Mouse (Mus musculus) granulocyte monocyte progenitor cell, adult 5-6 weeks (primary cell): ENCODE data around the gene Olfr1350. TPM values are rescaled to one million over a fixed set of nuclear protein-coding genes. Genes with fewer than 3 reads are reported as not detected.
"Not testable (repeated sequence)": the region's sequence is repeated elsewhere in the genome, so short reads cannot be mapped to it uniquely, and the experiment has no call there.

Experiments
- ATAC-seq: replicated peaks from 2 replicates; pipeline ENCODE4 v1.8.0; 2016; ENCODE audit warnings: mild to moderate bottlenecking, moderate TSS enrichment, inconsistent platforms; ENCODE audit not compliant: poor library complexity, severe bottlenecking
- total RNA-seq, 2 experiments: library from RNA; stranded (forward) in 1 of 2; stranded (reverse) in 1 of 2; fragments of 200-712, 200-1000 nt in 1 of 2; fragments of >200 nt in 1 of 2; fragmentation: Nextera tagmentation in 1 of 2; gene quantifications; 2 replicates each; pipeline ENCODE4 v1.2.3; 2014 to 2017

The Olfr1350 gene
- total RNA-seq (2014; fragmentation: Nextera tagmentation) (not detected in 2 replicates), total RNA-seq (2017) (not detected in 2 replicates)

DNA sequence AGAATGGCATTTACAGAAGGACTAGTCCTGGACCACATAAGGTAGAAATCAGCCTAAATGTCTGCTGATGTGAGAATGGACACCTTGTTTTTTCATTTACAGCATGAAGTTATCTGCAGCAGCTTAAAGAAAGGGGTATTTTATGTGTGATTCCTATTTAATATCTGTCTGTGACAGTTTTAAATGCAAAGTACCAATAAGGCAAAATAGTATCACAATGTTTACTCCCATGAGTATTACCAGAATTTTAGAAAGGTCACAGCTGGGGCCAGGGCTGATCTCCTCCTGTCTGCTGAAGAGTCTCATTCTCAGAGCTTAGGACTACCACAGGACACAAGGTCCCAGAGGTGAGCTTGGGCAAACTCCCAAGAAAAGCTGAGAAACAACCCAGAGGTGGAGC, at the start of gene Olfr1350:
Olfr1350 (plus strand) TSS at position 301 of the 400 bp plus-strand sequence.
- ATAC-seq: no peak

DNA sequence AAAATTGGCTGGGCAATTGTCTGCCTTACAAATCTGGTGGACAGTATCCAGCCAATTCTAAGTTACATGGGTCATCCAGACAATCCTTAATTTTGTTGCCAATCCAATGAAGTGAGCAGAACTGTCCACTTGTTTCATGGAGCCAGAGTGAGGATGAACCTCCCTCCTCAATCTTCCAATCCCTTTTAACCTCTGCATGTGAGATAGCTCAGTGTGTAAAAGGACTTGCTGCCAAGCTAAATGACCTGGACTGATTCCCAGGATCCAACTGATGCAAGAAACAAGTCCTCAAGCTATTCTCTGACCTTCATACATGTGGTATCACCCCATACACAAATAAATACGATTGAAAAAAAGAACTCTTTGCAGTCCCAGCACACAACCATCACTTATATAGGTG, 43.0 kb upstream of the Olfr1350 start:
- no peak for ATAC-seq

DNA sequence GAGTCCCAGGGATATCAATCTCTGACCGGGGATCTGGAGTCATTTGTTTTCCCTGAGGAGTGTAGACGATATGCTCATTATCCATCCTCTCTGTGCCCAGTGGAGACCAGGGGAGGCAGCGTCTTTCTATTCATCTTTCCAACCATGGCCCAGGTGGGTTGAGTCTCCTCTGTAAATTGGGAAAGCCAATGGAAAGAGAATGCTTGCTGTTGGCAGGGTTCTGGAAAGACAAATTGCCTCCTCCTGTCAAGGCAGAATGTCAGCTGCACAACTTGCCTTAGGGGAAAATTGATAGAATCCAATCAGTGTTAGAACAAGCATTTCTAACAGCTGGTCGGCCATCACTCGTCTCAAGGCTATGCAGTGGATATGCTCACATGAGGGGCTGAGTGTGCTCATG, 41.8 kb upstream of the Olfr1350 start, which contains the start of gene Olfr1349:
Olfr1349 (minus strand) TSS at position 101 of the 400 bp plus-strand sequence.
- no peak for ATAC-seq

DNA sequence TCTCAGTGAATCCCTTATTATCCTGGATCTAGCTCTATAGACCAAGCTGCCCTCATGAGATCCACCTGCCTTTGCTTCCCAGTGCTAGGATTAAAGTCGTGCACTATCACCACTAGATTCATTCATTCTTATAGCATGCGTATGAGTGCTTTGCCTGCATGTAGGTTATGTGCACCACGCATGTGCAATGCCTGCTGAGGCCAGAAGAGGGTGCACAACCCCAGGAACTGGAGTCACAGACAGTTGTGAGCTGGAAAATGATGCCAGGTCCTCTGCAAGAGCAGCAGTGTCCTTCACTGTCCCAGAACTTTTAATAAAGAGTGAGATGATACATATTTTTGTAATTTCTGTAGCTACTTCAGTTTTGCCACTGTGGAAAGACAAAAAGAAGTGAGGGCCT, 39.6 kb upstream of the Olfr1350 start:
- ATAC-seq: no peak

DNA sequence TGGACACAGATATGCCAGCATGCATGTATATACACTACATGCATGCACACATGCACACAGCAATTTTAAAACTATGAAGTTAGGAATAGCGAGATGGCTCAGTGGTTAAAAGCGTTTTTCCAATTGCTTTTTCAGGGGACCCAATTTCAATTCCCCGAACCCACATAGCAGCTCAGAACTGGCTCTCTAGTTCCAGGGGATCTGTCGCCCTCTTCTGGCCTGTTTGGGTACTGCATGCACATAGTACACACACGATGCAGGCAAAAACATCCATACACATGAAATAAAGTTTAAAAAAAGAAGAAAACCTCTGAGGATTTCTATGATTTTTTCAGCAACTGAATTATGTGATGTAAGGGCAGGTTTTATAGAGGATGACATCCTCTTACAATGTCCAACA, 38.5 kb upstream of the Olfr1350 start:
- ATAC-seq: no peak

DNA sequence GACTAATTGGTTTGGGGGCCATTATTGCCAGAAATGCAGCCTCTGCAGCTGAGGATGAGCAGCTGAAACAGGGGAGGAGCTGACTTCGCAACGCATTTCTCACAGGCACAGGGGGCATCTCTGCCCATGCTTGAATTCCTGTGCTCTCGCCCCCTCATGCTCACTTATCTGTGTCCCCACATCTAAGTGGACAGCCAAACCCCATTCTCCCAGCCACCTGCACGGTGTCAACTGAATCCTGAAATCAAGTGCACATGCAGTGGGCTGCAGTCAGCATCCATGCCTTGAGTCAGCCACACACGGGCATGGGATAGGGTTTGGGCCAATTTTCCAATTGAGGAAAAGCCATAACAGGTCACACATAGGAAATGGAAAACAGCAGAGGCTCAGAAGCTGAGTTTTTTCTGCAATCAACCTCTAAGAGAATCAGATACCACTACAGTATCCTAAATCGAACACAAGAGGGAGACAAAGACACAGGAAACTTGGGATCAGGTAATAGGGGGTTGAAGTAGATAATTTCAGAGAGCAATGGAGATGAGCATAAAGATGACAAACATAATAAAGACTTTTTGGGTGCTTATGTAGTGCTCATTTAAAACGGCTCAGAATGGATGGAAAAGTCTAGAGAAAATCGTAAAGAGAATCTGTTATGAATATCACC, 21.6 kb downstream of the Olfr1350 start:
- no peak for ATAC-seq

DNA sequence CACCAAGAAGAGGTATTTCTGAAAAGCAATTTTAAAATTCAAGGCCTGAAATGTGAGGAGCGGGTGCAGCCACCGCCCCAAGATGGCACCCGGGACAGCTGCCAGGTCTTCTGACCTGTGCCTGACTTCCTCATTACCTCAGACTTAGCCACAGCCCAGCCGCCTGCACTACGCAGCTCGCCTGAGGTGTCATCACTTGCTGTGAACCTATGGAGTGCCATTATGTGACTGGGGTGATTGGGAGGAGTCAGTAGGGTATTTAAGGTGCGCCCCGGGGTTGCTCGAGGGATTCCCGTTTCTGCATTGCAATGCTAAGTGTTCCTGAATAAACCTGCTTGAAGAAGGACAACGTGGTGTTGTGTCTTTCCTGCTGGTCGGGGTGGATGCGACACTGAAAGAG, 24.1 kb downstream of the Olfr1350 start:
- not testable (repeated sequence) for ATAC-seq

DNA sequence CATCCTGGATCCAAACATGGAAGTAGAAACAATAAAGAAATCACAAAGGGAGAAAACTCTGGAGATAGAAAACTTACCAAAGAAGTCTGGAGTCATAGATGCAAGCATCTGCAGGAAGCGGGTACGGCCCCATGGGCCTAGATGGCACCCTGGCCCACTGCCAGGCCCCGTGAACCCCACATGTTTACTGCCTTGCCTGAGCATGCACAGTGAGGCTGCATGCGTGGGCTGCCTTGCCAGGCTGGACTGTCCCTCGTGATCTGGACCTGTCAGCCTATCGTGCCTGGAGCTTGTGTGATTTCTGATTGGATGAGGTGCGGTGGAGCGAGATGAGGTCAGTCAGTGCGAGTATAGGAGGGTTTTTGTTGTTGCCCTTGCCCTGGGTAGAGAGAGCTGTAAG, 38.7 kb downstream of the Olfr1350 start:
- ATAC-seq: no peak

Other genes with a start within 250 kb of the Olfr1350 start
- 2.5 and 8.0 TPM in 2 replicates for gene Zfp583, start 233.6 kb upstream of the Olfr1350 start, total RNA-seq (2014; fragmentation: Nextera tagmentation)
- gene Zfp583, start 233.6 kb upstream of the Olfr1350 start, total RNA-seq (2017): 1.3 and 2.1 TPM in 2 replicates
- 0.96 and 1.8 TPM in 2 replicates for gene Gm3854, start 221.1 kb upstream of the Olfr1350 start, total RNA-seq (2014; fragmentation: Nextera tagmentation)
- gene Gm3854, start 221.1 kb upstream of the Olfr1350 start, total RNA-seq (2017): 0.31 TPM in 1 of 2 replicates, not detected in the other
- gene Zfp78, start 201.6 kb upstream of the Olfr1350 start, total RNA-seq (2014; fragmentation: Nextera tagmentation): 1.8 and 2.9 TPM in 2 replicates
- 0.88 and 2.6 TPM in 2 replicates for gene Zfp78, start 201.6 kb upstream of the Olfr1350 start, total RNA-seq (2017)
- 1.9 and 2.0 TPM in 2 replicates for gene Zfp28, start 181.5 kb upstream of the Olfr1350 start, total RNA-seq (2014; fragmentation: Nextera tagmentation)
- 1.0 and 2.0 TPM in 2 replicates for gene Zfp28, start 181.5 kb upstream of the Olfr1350 start, total RNA-seq (2017)
- not detected in 2 replicates for gene Smim17, start 166.1 kb upstream of the Olfr1350 start, total RNA-seq (2014; fragmentation: Nextera tagmentation)
- not detected in 2 replicates for gene Smim17, start 166.1 kb upstream of the Olfr1350 start, total RNA-seq (2017)
- gene Gm20715, start 154.6 kb upstream of the Olfr1350 start, total RNA-seq (2014; fragmentation: Nextera tagmentation): not detected in 2 replicates
- gene Gm20715, start 154.6 kb upstream of the Olfr1350 start, total RNA-seq (2017): 0.15 TPM in 1 of 2 replicates, not detected in the other
- not detected in 2 replicates for gene Olfr1344, start 126.2 kb upstream of the Olfr1350 start, total RNA-seq (2014; fragmentation: Nextera tagmentation)
- not detected in 2 replicates for gene Olfr1344, start 126.2 kb upstream of the Olfr1350 start, total RNA-seq (2017)
- gene Olfr1336, start 108.7 kb upstream of the Olfr1350 start, total RNA-seq (2014; fragmentation: Nextera tagmentation): not detected in 2 replicates
- not detected in 2 replicates for gene Olfr1336, start 108.7 kb upstream of the Olfr1350 start, total RNA-seq (2017)
- not detected in 2 replicates for gene Olfr1346, start 97.7 kb upstream of the Olfr1350 start, total RNA-seq (2014; fragmentation: Nextera tagmentation)
- not detected in 2 replicates for gene Olfr1346, start 97.7 kb upstream of the Olfr1350 start, total RNA-seq (2017)
- gene Olfr5, start 77.9 kb upstream of the Olfr1350 start, total RNA-seq (2014; fragmentation: Nextera tagmentation): not detected in 2 replicates
- 0.04 TPM in 1 of 2 replicates, not detected in the other for gene Olfr5, start 77.9 kb upstream of the Olfr1350 start, total RNA-seq (2017)
- gene Olfr1347, start 65.1 kb upstream of the Olfr1350 start, total RNA-seq (2014; fragmentation: Nextera tagmentation): not detected in 2 replicates
- gene Olfr1347, start 65.1 kb upstream of the Olfr1350 start, total RNA-seq (2017): not detected in 2 replicates
- gene Olfr1348, start 56.1 kb upstream of the Olfr1350 start, total RNA-seq (2014; fragmentation: Nextera tagmentation): not detected in 2 replicates
- not detected in 2 replicates for gene Olfr1348, start 56.1 kb upstream of the Olfr1350 start, total RNA-seq (2017)
- not detected in 2 replicates for gene Olfr1349, start 41.9 kb upstream of the Olfr1350 start, total RNA-seq (2014; fragmentation: Nextera tagmentation)
- gene Olfr1349, start 41.9 kb upstream of the Olfr1350 start, total RNA-seq (2017): not detected in 2 replicates
- gene Zim1, start 131.6 kb downstream of the Olfr1350 start, total RNA-seq (2014; fragmentation: Nextera tagmentation): not detected in 2 replicates
- gene Zim1, start 131.6 kb downstream of the Olfr1350 start, total RNA-seq (2017): not detected in 2 replicates
- gene Peg3, start 165.6 kb downstream of the Olfr1350 start, total RNA-seq (2014; fragmentation: Nextera tagmentation): not detected in 2 replicates
- gene Peg3, start 165.6 kb downstream of the Olfr1350 start, total RNA-seq (2017): 0.21 TPM in 1 of 2 replicates, not detected in the other
- not detected in 2 replicates for gene Usp29, start 165.7 kb downstream of the Olfr1350 start, total RNA-seq (2014; fragmentation: Nextera tagmentation)
- not detected in 2 replicates for gene Usp29, start 165.7 kb downstream of the Olfr1350 start, total RNA-seq (2017)